Mouse (Mus musculus): ENCODE measurements around the gene Slc50a1. TPM values are rescaled to one million over a fixed set of nuclear protein-coding genes. Genes with fewer than 3 reads are reported as not detected.

Gene Slc50a1
- polyA plus RNA-seq, 1 experiment from 2014 or later: 41.3 TPM

GRCm38 (mm10) chr3:89277281-89278021 is 7.1 kb upstream of the Slc50a1 start:
- WGBS: 25% methylated on average over 14 of the region's 14 CpGs
- Histone ChIP-seq H3K4me3 (peak overlapping the region; percentile 56), H3K4me1 (peaks cover 60% of the 10 kb centered on the region), H3K9me3 (replicated peaks) (no peaks in the 10 kb centered on the region), H3K27me3 (ENCODE audit: low read depth, poor library complexity, severe bottlenecking) (peaks cover 50% of the 10 kb centered on the region), H3K36me3 (peaks cover 11% of the 10 kb centered on the region), H3K27ac (peak overlapping the region; percentile 81)
- peak; percentile 38 for DNase-seq (ENCODE audit: low spot score)

- 95% methylated on average over 13 of the region's 13 CpGs for WGBS
- Histone ChIP-seq H3K9me3 (replicated peaks) (no peaks in the 10 kb centered on the region), H3K36me3 (peaks cover 20% of the 10 kb centered on the region), H3K4me3 (no peak overlapping the region), H3K27me3 (ENCODE audit: low read depth, poor library complexity, severe bottlenecking) (peaks cover 42% of the 10 kb centered on the region), H3K27ac (no peak overlapping the region), H3K4me1 (peaks cover 53% of the 10 kb centered on the region)
- no peak for DNase-seq (ENCODE audit: low spot score)
Observed at GRCm38 (mm10) chr3:89276061-89276460, 5.7 kb upstream of the Slc50a1 start.

- 0 out of 2 replicates have a peak, but pooled peaks cover 1% of the 10 kb centered on the region for H3K27me3 ChIP-seq (ENCODE audit: low read depth, poor library complexity, severe bottlenecking)
- 83% methylated on average over 6 of the region's 6 CpGs for WGBS
- peaks cover 49% of the 10 kb centered on the region for H3K4me1 ChIP-seq
Observed at GRCm38 (mm10) chr3:89271760-89272159, 1.4 kb upstream of the Slc50a1 start.

GRCm38 (mm10) chr3:89270891-89271290 is 521 bp upstream of the Slc50a1 start:
- H3K4me1 ChIP-seq: peaks cover 55% of the 10 kb centered on the region
- 74% methylated on average over 6 of the region's 6 CpGs for WGBS
- H3K36me3 ChIP-seq: peaks cover 34% of the 10 kb centered on the region
- no peak for DNase-seq (ENCODE audit: low spot score)
- H3K9me3 ChIP-seq (replicated peaks): no peaks in the 10 kb centered on the region
- H3K4me3 ChIP-seq: peak overlapping the region; percentile 54
- no peaks in the 10 kb centered on the region for H3K27me3 ChIP-seq (ENCODE audit: low read depth, poor library complexity, severe bottlenecking)
- peak overlapping the region; percentile 83 for H3K27ac ChIP-seq

More at GRCm38 (mm10) chr3:89271760-89272159, 1.4 kb upstream of the Slc50a1 start:
- Histone ChIP-seq H3K27ac (no peak overlapping the region), H3K9me3 (replicated peaks) (no peaks in the 10 kb centered on the region), H3K4me3 (no peak overlapping the region), H3K36me3 (peaks cover 34% of the 10 kb centered on the region)
- DNase-seq (ENCODE audit: low spot score): no peak

- no peaks in the 10 kb centered on the region for H3K9me3 ChIP-seq (replicated peaks)
- H3K27me3 ChIP-seq (ENCODE audit: low read depth, poor library complexity, severe bottlenecking): no peaks in the 10 kb centered on the region
- H3K36me3 ChIP-seq: peaks cover 26% of the 10 kb centered on the region
- DNase-seq (ENCODE audit: low spot score): no peak
- H3K4me3 ChIP-seq: 0 out of 2 replicates have a peak overlapping the region, but pooled peaks have one; percentile 54
- H3K27ac ChIP-seq: 0 out of 2 replicates have a peak overlapping the region, but pooled peaks have one; percentile 5
- WGBS: 49% methylated on average over 8 of the region's 8 CpGs
- H3K4me1 ChIP-seq: peaks cover 56% of the 10 kb centered on the region
Observed at GRCm38 (mm10) chr3:89268916-89269315, 1.5 kb downstream of the Slc50a1 start.

DNA sequence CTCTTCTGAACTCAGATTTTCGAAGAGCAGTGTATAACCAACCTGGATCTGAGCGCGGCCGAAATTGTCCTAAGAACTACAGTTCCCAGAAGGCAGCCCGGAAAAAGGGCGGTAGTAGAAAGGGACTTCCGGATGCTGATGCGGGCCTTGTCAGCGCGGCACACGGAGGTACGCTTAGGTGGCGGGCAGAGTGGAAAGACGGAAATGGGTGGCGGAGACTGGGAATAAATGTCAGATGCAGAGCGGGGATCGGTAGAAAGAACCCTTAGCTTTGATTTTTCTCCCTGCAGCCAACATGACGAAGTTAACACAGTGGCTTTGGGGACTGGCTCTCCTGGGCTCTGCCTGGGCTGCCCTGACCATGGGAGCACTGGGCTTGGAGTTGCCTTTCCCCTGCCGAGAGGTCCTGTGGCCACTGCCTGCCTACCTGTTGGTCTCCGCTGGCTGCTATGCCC is 3.9 kb downstream of the Slc50a1 start:
- H3K4me3 ChIP-seq: peak overlapping the region; percentile 64
- no peaks in the 10 kb centered on the region for H3K27me3 ChIP-seq (ENCODE audit: low read depth, poor library complexity, severe bottlenecking)
- peak; percentile 85 for DNase-seq (ENCODE audit: low spot score)
- H3K27ac ChIP-seq: peak overlapping the region; percentile 85
- H3K36me3 ChIP-seq: peaks cover 15% of the 10 kb centered on the region
- peaks cover 59% of the 10 kb centered on the region for H3K4me1 ChIP-seq
- H3K9me3 ChIP-seq (replicated peaks): no peaks in the 10 kb centered on the region
- WGBS: under 1% methylated on average over 20 of the region's 20 CpGs

GRCm38 (mm10) chr3:89262417-89262816 is 8.0 kb downstream of the Slc50a1 start:
- Histone ChIP-seq H3K4me1 (peaks cover 31% of the 10 kb centered on the region), H3K27me3 (ENCODE audit: low read depth, poor library complexity, severe bottlenecking) (0 out of 2 replicates have a peak, but pooled peaks cover 10% of the 10 kb centered on the region), H3K4me3 (no peak overlapping the region), H3K9me3 (replicated peaks) (no peaks in the 10 kb centered on the region), H3K27ac (0 out of 2 replicates have a peak overlapping the region, but pooled peaks have one; percentile 8), H3K36me3 (no peaks in the 10 kb centered on the region)
- no peak for DNase-seq (ENCODE audit: low spot score)
- whole genome bisulfite sequencing: 70% methylated on average over 10 of the region's 10 CpGs

- no peaks in the 10 kb centered on the region for H3K9me3 ChIP-seq (replicated peaks)
- H3K27ac ChIP-seq: no peak overlapping the region
- H3K4me3 ChIP-seq: no peak overlapping the region
- 81% methylated on average over 3 of the region's 3 CpGs for WGBS
- no peaks in the 10 kb centered on the region for H3K36me3 ChIP-seq
- peaks cover 14% of the 10 kb centered on the region; the same call in 1 of the 2 replicates for H3K4me1 ChIP-seq
- no peak for DNase-seq (ENCODE audit: low spot score)
- H3K27me3 ChIP-seq (ENCODE audit: low read depth, poor library complexity, severe bottlenecking): 0 out of 2 replicates have a peak, but pooled peaks cover 10% of the 10 kb centered on the region
Observed at GRCm38 (mm10) chr3:89260211-89260610, 10.2 kb downstream of the Slc50a1 start.

DNA sequence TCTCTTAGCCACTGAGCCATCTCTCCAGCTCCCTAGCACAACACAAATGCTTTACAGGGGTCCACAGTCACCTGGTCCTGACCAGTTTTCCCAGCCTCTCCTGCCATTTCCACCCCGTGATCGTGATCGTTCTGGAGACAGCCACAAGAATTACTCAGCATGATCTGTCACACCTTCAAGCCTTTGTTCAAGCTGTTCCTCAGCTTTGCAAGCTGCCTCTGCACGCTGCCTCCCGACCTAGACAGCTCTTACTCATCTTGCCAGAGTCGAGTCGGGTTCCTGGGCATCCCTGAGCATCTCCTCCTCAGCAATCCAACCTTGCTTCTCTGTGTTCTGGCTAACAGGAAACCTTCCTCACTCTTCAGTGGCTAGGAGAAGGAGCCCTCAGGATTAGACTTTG is 11.3 kb downstream of the Slc50a1 start, which contains the start of gene Dpm3:
Gene Dpm3, plus strand, starts transcription at position 283 of the 400 bp plus-strand sequence.
- 52% methylated on average over 7 of the region's 7 CpGs for WGBS
- Histone ChIP-seq H3K4me1 (peaks cover 14% of the 10 kb centered on the region; the same call in 1 of the 2 replicates), H3K27ac (no peak within 1 kb of the TSS), H3K4me3 (no peak within 1 kb of the TSS), H3K36me3 (no peaks in the 10 kb centered on the region), H3K9me3 (replicated peaks) (no peaks in the 10 kb centered on the region), H3K27me3 (ENCODE audit: low read depth, poor library complexity, severe bottlenecking) (0 out of 2 replicates have a peak, but pooled peaks cover 10% of the 10 kb centered on the region)
- DNase-seq (ENCODE audit: low spot score): no peak

DNA sequence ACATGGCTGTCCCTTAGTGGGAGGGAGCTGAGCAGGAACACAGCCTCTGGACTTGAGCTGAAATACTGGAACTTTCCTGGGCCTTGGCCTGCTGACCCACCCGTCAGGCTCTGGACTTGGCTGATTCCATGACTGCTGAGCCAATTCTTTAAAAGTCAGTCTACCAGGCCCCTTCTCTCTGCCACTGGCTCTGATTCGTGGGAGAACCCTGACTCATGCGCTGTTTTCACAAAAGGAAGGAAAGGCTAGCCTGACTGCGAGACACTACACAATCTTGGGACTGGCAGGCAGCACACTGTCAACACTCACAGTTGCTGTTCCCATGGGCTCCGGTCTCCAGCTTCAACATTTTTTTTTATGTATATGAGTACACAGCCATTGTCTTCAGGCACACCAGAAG is 14.2 kb downstream of the Slc50a1 start:
- WGBS: 89% methylated on average over 5 of the region's 5 CpGs
- H3K4me1 ChIP-seq: peaks cover 30% of the 10 kb centered on the region
- H3K27ac ChIP-seq: no peak overlapping the region
- no peak for DNase-seq (ENCODE audit: low spot score)
- no peaks in the 10 kb centered on the region for H3K9me3 ChIP-seq (replicated peaks)
- H3K36me3 ChIP-seq: no peaks in the 10 kb centered on the region
- H3K27me3 ChIP-seq (ENCODE audit: low read depth, poor library complexity, severe bottlenecking): 0 out of 2 replicates have a peak, but pooled peaks cover 18% of the 10 kb centered on the region
- H3K4me3 ChIP-seq: no peak overlapping the region

DNA sequence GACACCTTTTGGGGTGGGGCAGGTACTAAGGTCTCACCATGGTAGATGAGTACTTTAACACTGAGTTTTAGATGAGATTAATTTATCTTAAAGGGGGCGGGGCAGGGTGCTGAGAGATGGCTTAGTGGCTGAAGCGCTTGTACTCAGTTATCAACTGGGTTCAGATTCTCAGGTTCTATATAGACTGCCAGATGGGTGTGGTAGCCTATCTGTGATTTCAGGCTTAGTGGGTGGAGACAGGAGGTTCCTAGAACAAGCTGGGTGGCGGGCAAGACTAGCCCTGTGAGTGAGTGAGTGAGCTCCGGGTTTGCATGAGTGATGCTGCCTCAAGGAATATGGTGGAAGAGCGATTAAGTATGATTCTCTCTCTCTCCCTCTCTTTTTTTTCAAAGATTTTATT is 15.4 kb downstream of the Slc50a1 start:
- Histone ChIP-seq H3K4me3 (no peak overlapping the region), H3K4me1 (peaks cover 42% of the 10 kb centered on the region), H3K9me3 (replicated peaks) (no peaks in the 10 kb centered on the region), H3K27me3 (ENCODE audit: low read depth, poor library complexity, severe bottlenecking) (0 out of 2 replicates have a peak, but pooled peaks cover 17% of the 10 kb centered on the region), H3K27ac (no peak overlapping the region), H3K36me3 (0 out of 2 replicates have a peak, but pooled peaks cover under 1% of the 10 kb centered on the region)
- no peak for DNase-seq (ENCODE audit: low spot score)
- 91% methylated on average over 5 of the region's 5 CpGs for WGBS

- Histone ChIP-seq H3K4me3 (peak overlapping the region; percentile 42), H3K36me3 (peaks cover 26% of the 10 kb centered on the region), H3K9me3 (replicated peaks) (no peaks in the 10 kb centered on the region), H3K27ac (peak overlapping the region; percentile 83), H3K4me1 (peaks cover 52% of the 10 kb centered on the region), H3K27me3 (ENCODE audit: low read depth, poor library complexity, severe bottlenecking) (0 out of 2 replicates have a peak, but pooled peaks cover 8% of the 10 kb centered on the region)
- DNase-seq (ENCODE audit: low spot score): peak; percentile 62
- 7% methylated on average over 17 of the region's 17 CpGs for WGBS
Observed at GRCm38 (mm10) chr3:89251365-89251895, 18.9 kb downstream of the Slc50a1 start.
